Mouse (Mus musculus) MEL (cell line): ENCODE data around the gene Zdhhc21. TPM values are rescaled to one million over a fixed set of nuclear protein-coding genes. Genes with fewer than 3 reads are reported as not detected.

ENCODE experiments used
- DNase-seq: peaks from one replicate; pipeline ENCODE4 v3.0.0; 2011; ENCODE audit warnings: low read depth, low spot score
- H3K27ac ChIP-seq: 2 replicates; pipeline ENCODE4 v1.5.1; 2012; ENCODE audit warnings: low read depth, mild to moderate bottlenecking, control low read depth, low read length, moderate library complexity; ENCODE audit not compliant: control insufficient read depth
- H3K27me3 ChIP-seq, 2 experiments: fragments of 150-350 bp in 1 of 2; sonication (generic) in 1 of 2; 2 replicates each; pipeline ENCODE4 v1.6.1; 2012; ENCODE audit warnings: low read length in 2 of 2, mild to moderate bottlenecking in 2 of 2, improper control_type of control experiment in 1 of 2, moderate library complexity in 1 of 2; ENCODE audit not compliant: insufficient read depth in 2 of 2, control insufficient read depth in 1 of 2
- H3K36me3 ChIP-seq, 2 experiments: 2 replicates each; pipeline ENCODE4 v1.6.1; 2012 to 2014; ENCODE audit warnings: low read length in 2 of 2, improper control_type of control experiment in 1 of 2, inconsistent platforms in 1 of 2, mild to moderate bottlenecking in 1 of 2; ENCODE audit not compliant: insufficient read depth in 2 of 2, control insufficient read depth in 1 of 2
- H3K4me1 ChIP-seq, 2 experiments: fragments of 150-350 bp in 1 of 2; sonication (generic) in 1 of 2; 2 replicates each; pipeline ENCODE4 v1.6.1; 2012; ENCODE audit warnings: low read length in 2 of 2, improper control_type of control experiment in 1 of 2, mild to moderate bottlenecking in 1 of 2; ENCODE audit not compliant: insufficient read depth in 2 of 2, control insufficient read depth in 1 of 2
- H3K4me3 ChIP-seq, 2 experiments: fragments of 150-350 bp in 1 of 2; sonication (generic) in 1 of 2; 2 replicates each; pipeline ENCODE4 v1.5.1; 2012; ENCODE audit warnings: low read depth in 2 of 2, low read length in 2 of 2, mild to moderate bottlenecking in 2 of 2, moderate library complexity in 2 of 2, control low read depth in 1 of 2, improper control_type of control experiment in 1 of 2; ENCODE audit not compliant: control insufficient read depth in 1 of 2, insufficient read depth in 1 of 2
- H3K79me2 ChIP-seq: 2 replicates; pipeline ENCODE4 v1.6.1; 2012; ENCODE audit warnings: mild to moderate bottlenecking, low read length, moderate library complexity; ENCODE audit not compliant: control insufficient read depth, poor library complexity, insufficient read depth
- H3K9ac ChIP-seq: 2 replicates; pipeline ENCODE4 v1.6.1; 2012; ENCODE audit warnings: low read depth, mild to moderate bottlenecking, control low read depth, low read length, moderate library complexity; ENCODE audit not compliant: control insufficient read depth, poor library complexity, severe bottlenecking
- H3K9me3 ChIP-seq: fragments of 150-350 bp; sonication (generic); replicated peaks from 2 replicates; pipeline ENCODE4 v1.6.1; 2012; ENCODE audit warnings: mild to moderate bottlenecking, low read length, improper control_type of control experiment, moderate library complexity; ENCODE audit not compliant: insufficient read depth
- BHLHE40 ChIP-seq: IDR thresholded peaks from 2 replicates; pipeline ENCODE4 v1.6.1; 2012; ENCODE audit warnings: low read depth, mild to moderate bottlenecking, inconsistent platforms, low read length, improper control_type of control experiment, borderline replicate concordance
- CHD2 ChIP-seq: IDR thresholded peaks from 2 replicates; pipeline ENCODE4 v1.6.1; 2011; ENCODE audit warnings: low read length, improper control_type of control experiment
- CTCF ChIP-seq, 3 experiments: IDR thresholded peaks in 2 of 3; conservative IDR thresholded peaks in 1 of 3; 2 replicates each; pipeline ENCODE4 v1.5.1; 2011 to 2012; ENCODE audit warnings: low read length in 3 of 3, low read depth in 2 of 3, mild to moderate bottlenecking in 2 of 3, improper control_type of control experiment in 1 of 3, inconsistent platforms in 1 of 3, mixed read lengths in 1 of 3, moderate library complexity in 1 of 3; ENCODE audit not compliant: control insufficient read depth in 1 of 3, insufficient read depth in 1 of 3, poor library complexity in 1 of 3, severe bottlenecking in 1 of 3
- E2F4 ChIP-seq: IDR thresholded peaks from 2 replicates; pipeline ENCODE4 v1.6.1; 2011; ENCODE audit warnings: low read depth, low read length, improper control_type of control experiment, borderline replicate concordance
- ELF1 ChIP-seq: IDR thresholded peaks from 2 replicates; pipeline ENCODE4 v1.6.1; 2014; ENCODE audit warnings: low read depth, mild to moderate bottlenecking, inconsistent platforms, low read length, improper control_type of control experiment, moderate library complexity
- ETS1 ChIP-seq: IDR thresholded peaks from 2 replicates; pipeline ENCODE4 v1.6.1; 2012; ENCODE audit warnings: low read depth, mild to moderate bottlenecking, inconsistent platforms, low read length, improper control_type of control experiment, moderate library complexity
- GABPA ChIP-seq: IDR thresholded peaks from 2 replicates; pipeline ENCODE4 v1.6.1; 2012; ENCODE audit warnings: low read depth, mild to moderate bottlenecking, inconsistent platforms, low read length, improper control_type of control experiment, moderate library complexity
- HCFC1 ChIP-seq: IDR thresholded peaks from 2 replicates; pipeline ENCODE4 v1.6.1; 2012; ENCODE audit warnings: low read depth, mild to moderate bottlenecking, inconsistent platforms, low read length, improper control_type of control experiment, moderate library complexity
- JUND ChIP-seq: IDR thresholded peaks from 2 replicates; pipeline ENCODE4 v1.6.1; 2011; ENCODE audit warnings: low read depth, mild to moderate bottlenecking, improper control_type of control experiment, low read length
- KAT2A ChIP-seq: conservative IDR thresholded peaks from 2 replicates; pipeline ENCODE4 v1.6.1; 2012; ENCODE audit warnings: low read depth, low read length, improper control_type of control experiment, inconsistent platforms
- MAFK ChIP-seq: IDR thresholded peaks from 2 replicates; pipeline ENCODE4 v1.6.1; 2011; ENCODE audit warnings: low read depth, mild to moderate bottlenecking, low read length, improper control_type of control experiment, borderline replicate concordance
- MAX ChIP-seq: IDR thresholded peaks from 2 replicates; pipeline ENCODE4 v1.6.1; 2011; ENCODE audit warnings: low read length, improper control_type of control experiment
- MEF2A ChIP-seq: IDR thresholded peaks from 2 replicates; pipeline ENCODE4 v1.6.1; 2014; ENCODE audit warnings: low read depth, mild to moderate bottlenecking, inconsistent platforms, low read length, improper control_type of control experiment; ENCODE audit not compliant: poor library complexity, insufficient replicate concordance, severe bottlenecking; ENCODE audit errors: extremely low read depth
- MXI1 ChIP-seq: IDR thresholded peaks from 2 replicates; pipeline ENCODE4 v1.6.1; 2011; ENCODE audit warnings: mild to moderate bottlenecking, low read depth, low read length, improper control_type of control experiment
- MYB ChIP-seq: IDR thresholded peaks from 2 replicates; pipeline ENCODE4 v1.6.1; 2011; ENCODE audit warnings: mild to moderate bottlenecking, low read depth, low read length, improper control_type of control experiment
- NELFE ChIP-seq: IDR thresholded peaks from 2 replicates; pipeline ENCODE4 v1.6.1; 2011; ENCODE audit warnings: low read depth, low read length, improper control_type of control experiment
- NRF1 ChIP-seq: IDR thresholded peaks from 2 replicates; pipeline ENCODE4 v1.6.1; 2014; ENCODE audit warnings: low read depth, mild to moderate bottlenecking, inconsistent platforms, low read length, improper control_type of control experiment, moderate library complexity; ENCODE audit not compliant: poor library complexity, insufficient read depth, severe bottlenecking
- POLR2A ChIP-seq, 2 experiments: IDR thresholded peaks; 2 replicates each; pipeline ENCODE4 v1.6.1; 2011 to 2012; ENCODE audit warnings: low read length in 2 of 2, mild to moderate bottlenecking in 2 of 2, control low read depth in 1 of 2, improper control_type of control experiment in 1 of 2, low read depth in 1 of 2, moderate library complexity in 1 of 2; ENCODE audit not compliant: control insufficient read depth in 1 of 2, insufficient read depth in 1 of 2, poor library complexity in 1 of 2
- POLR2AphosphoS2 ChIP-seq: IDR thresholded peaks from 2 replicates; pipeline ENCODE4 v1.6.1; 2011; ENCODE audit warnings: low read length, improper control_type of control experiment
- POLR2AphosphoS5 ChIP-seq: IDR thresholded peaks from 2 replicates; pipeline ENCODE4 v1.6.1; 2012; ENCODE audit warnings: low read depth, borderline replicate concordance, mild to moderate bottlenecking, inconsistent platforms, low read length, moderate library complexity, mixed read lengths
- RCOR1 ChIP-seq: IDR thresholded peaks from 2 replicates; pipeline ENCODE4 v1.6.1; 2012; ENCODE audit warnings: low read depth, mild to moderate bottlenecking, inconsistent platforms, low read length, improper control_type of control experiment
- SIN3A ChIP-seq: IDR thresholded peaks from 2 replicates; pipeline ENCODE4 v1.6.1; 2012; ENCODE audit warnings: low read length, improper control_type of control experiment, inconsistent platforms
- SMC3 ChIP-seq: IDR thresholded peaks from 2 replicates; pipeline ENCODE4 v1.6.1; 2011; ENCODE audit warnings: low read depth, low read length, improper control_type of control experiment
- TAL1 ChIP-seq: IDR thresholded peaks from 2 replicates; pipeline ENCODE4 v1.6.1; 2012; ENCODE audit warnings: mild to moderate bottlenecking, inconsistent platforms, low read length, moderate library complexity, mixed read lengths
- TBP ChIP-seq: IDR thresholded peaks from 2 replicates; pipeline ENCODE4 v1.8.0; 2011; ENCODE audit warnings: low read depth, low read length, improper control_type of control experiment
- TCF12 ChIP-seq: IDR thresholded peaks from 2 replicates; pipeline ENCODE4 v1.6.1; 2014; ENCODE audit warnings: low read depth, mild to moderate bottlenecking, inconsistent platforms, low read length, improper control_type of control experiment, moderate library complexity
- UBTF ChIP-seq: IDR thresholded peaks from 2 replicates; pipeline ENCODE4 v1.6.1; 2012; ENCODE audit warnings: low read depth, mild to moderate bottlenecking, inconsistent platforms, low read length, improper control_type of control experiment, moderate library complexity, borderline replicate concordance; ENCODE audit not compliant: insufficient read depth
- USF1 ChIP-seq: IDR thresholded peaks from 2 replicates; pipeline ENCODE4 v1.6.1; 2014; ENCODE audit warnings: low read depth, mild to moderate bottlenecking, inconsistent platforms, low read length, improper control_type of control experiment, moderate library complexity
- USF2 ChIP-seq, 2 experiments: IDR thresholded peaks; 2 replicates each; pipeline ENCODE4 v1.6.1; 2011 to 2012; ENCODE audit warnings: improper control_type of control experiment in 2 of 2, low read length in 2 of 2, borderline replicate concordance in 1 of 2, inconsistent platforms in 1 of 2, low read depth in 1 of 2, mild to moderate bottlenecking in 1 of 2; ENCODE audit not compliant: insufficient read depth in 1 of 2
- ZC3H11A ChIP-seq: IDR thresholded peaks from 2 replicates; pipeline ENCODE4 v1.6.1; 2012; ENCODE audit warnings: low read depth, mild to moderate bottlenecking, inconsistent platforms, low read length, improper control_type of control experiment
- ZKSCAN1 ChIP-seq: IDR thresholded peaks from 2 replicates; pipeline ENCODE4 v1.6.1; 2012; ENCODE audit warnings: low read depth, mild to moderate bottlenecking, inconsistent platforms, low read length, improper control_type of control experiment, moderate library complexity
- ZMIZ1 ChIP-seq: IDR thresholded peaks from 2 replicates; pipeline ENCODE4 v1.6.1; 2012; ENCODE audit warnings: low read depth, mild to moderate bottlenecking, inconsistent platforms, low read length, improper control_type of control experiment, moderate library complexity
- ZNF384 ChIP-seq: IDR thresholded peaks from 2 replicates; pipeline ENCODE4 v1.6.1; 2012; ENCODE audit warnings: low read depth, mild to moderate bottlenecking, inconsistent platforms, low read length, improper control_type of control experiment
- polyA plus RNA-seq, 2 experiments: library from polyadenylated mRNA; stranded (reverse) in 1 of 2; unstranded in 1 of 2; fragments of >175 nt in 1 of 2; fragments of >200 nt in 1 of 2; gene quantifications; 2 replicates each; pipeline versions ENCODE4 v1.2.1 to v1.2.4; 2012; ENCODE audit warnings: low replicate concordance in 2 of 2, low read depth in 1 of 2; ENCODE audit not compliant: insufficient read length in 2 of 2, insufficient read depth in 1 of 2, missing spikeins in 1 of 2
- total RNA-seq: library from RNA; depleted of rRNA; stranded (reverse); fragments of 300-350 nt; gene quantifications from 2 replicates; pipeline ENCODE4 v1.2.3, GENCODE M21; 2012; rRNA removed

The Zdhhc21 gene
- total RNA-seq, result 6.3 and 6.5 TPM in 2 replicates
- 1 to 10 TPM in 1 of 2 experiments, not detected in 1; 7.8 TPM for polyA plus RNA-seq

DNA sequence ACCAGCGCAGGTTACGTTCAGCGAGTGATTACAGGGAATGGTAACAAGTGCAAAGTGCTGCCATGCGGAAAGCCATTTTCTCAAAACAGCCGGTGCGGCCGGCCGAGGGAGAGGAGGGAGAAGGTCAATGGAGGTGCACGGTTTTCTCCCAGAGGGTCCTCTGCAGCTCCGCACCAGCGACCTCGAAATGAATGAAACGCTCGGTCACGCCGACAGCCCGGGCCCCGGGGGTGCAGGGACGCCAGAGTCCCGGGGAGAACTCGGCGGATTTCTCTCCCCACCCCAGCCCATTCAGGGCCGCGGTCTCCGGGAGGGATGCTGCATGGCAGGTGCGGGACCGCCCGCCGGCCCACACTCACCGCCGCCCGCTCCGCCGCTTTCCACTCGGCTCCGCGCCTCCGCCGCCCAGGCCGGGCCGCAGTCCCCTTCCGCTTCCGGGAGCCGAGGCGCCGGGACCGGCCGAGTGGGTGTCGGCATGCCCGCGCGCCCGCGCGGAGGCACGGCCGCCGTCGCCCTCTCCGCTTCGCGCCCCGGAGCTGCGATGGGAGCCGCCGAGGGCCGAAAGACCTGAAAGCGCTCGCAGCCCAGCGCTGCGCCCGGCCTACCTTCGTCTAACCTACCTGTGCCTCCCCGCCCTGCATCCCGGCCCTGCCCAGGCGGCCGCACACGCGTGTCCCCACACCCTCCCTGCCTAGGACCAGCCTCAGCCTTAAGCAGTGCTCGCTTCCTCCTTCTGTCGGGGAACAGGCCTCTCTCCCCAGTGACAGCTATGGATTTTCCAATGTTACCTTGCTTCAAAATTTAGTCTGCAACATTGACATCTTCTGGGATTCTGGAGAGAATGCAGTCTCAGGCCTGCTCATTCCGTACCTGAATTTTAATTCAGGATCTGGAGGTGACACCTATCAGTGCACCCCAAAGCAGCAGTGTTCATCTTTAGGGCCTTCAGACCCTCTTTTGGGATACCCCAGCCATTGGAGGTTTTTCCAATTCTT is at the start of gene Zdhhc21:
Gene Zdhhc21, minus strand, starts transcription at position 828 of the 995 bp plus-strand sequence.
- Histone ChIP-seq H3K79me2 (peaks cover 7% of the 10 kb centered on the region; the same call in 1 of the 2 replicates), H3K9ac (peak within 1 kb of the TSS; percentile 82), H3K27me3 (no peaks in the 10 kb centered on the region), H3K27ac (peak within 1 kb of the TSS; percentile 11; the same call in 1 of the 2 replicates), H3K36me3 (peaks cover 0 to 14% of the 10 kb centered on the region in 2 experiments; a peak in 2 of 4 replicates), H3K4me1 (peaks cover 4 to 8% of the 10 kb centered on the region in 2 experiments; a peak in 2 of 4 replicates), H3K9me3 (no peaks in the 10 kb centered on the region), H3K4me3 (peak within 1 kb of the TSS; percentile 73 to 96)
- peak; percentile 60 for DNase-seq
- TF ChIP-seq USF1 (no peak), UBTF (peak; percentile 79; the same call in 1 of the 2 replicates), CHD2 (no peak), JUND (no peak), KAT2A (no peak), GABPA (no peak), MAX (no peak; the same call in 1 of the 2 replicates), MYB (no peak), NELFE (peak; percentile 65), MXI1 (peak; percentile 35), ZNF384 (no peak), E2F4 (no peak), ZMIZ1 (no peak), MAFK (no peak), POLR2AphosphoS2 (no peak; the same call in 1 of the 2 replicates), TBP (0 out of 2 replicates have a peak, but pooled peaks have one; percentile 24), TAL1 (no peak), USF2 (IDR thresholded peaks at IDR 0.05; ENCODE audit: borderline replicate concordance in 1 of 2, insufficient read depth in 1 of 2, low read depth in 1 of 2, low read length in 2 of 2) (no peak), BHLHE40 (no peak), ETS1 (no peak), SMC3 (no peak), POLR2AphosphoS5 (no peak), TCF12 (0 out of 2 replicates have a peak, but pooled peaks have one; percentile 21), ZKSCAN1 (no peak), NRF1 (peak; percentile 25; the same call in 1 of the 2 replicates), ELF1 (peak; percentile 80), HCFC1 (peak; percentile 70), ZC3H11A (no peak), SIN3A (no peak), MEF2A (no peak), RCOR1 (no peak), POLR2A (IDR thresholded peaks at IDR 0.05; ENCODE audit: control insufficient read depth in 1 of 2, insufficient read depth in 1 of 2, low read depth in 1 of 2, low read length in 2 of 2, poor library complexity in 1 of 2) (peak; percentile 56 to 79; a peak in 3 of 4 replicates), CTCF (IDR thresholded peaks at IDR 0.05 in 2 of 3, conservative IDR thresholded peaks at IDR 0.05 in 1 of 3; ENCODE audit: control insufficient read depth in 1 of 3, insufficient read depth in 1 of 3, low read depth in 2 of 3, low read length in 3 of 3, poor library complexity in 1 of 3, severe bottlenecking in 1 of 3) (no peak)
